Mouse (Mus musculus) heart, adult 2 months (tissue): Measurements from ENCODE around the gene Cpxm1.

Experiments used
- CTCF ChIP-seq: fragments of 200-600 bp; IDR thresholded peaks from 2 replicates; pipeline ENCODE4 v1.8.1; 2022; ENCODE audit warnings: antibody characterized with exemption, mild to moderate bottlenecking, moderate library complexity
- POLR2A ChIP-seq: fragments of 200-500 bp; IDR thresholded peaks from 2 replicates; pipeline ENCODE4 v1.6.1; 2011; ENCODE audit warnings: mild to moderate bottlenecking, low read depth, low read length, control low read depth; ENCODE audit not compliant: insufficient read depth

- TF ChIP-seq POLR2A (no peak), CTCF (no peak)
Measured at GRCm38 (mm10) chr2:130353889-130354288, 43.5 kb downstream of the Cpxm1 start.
